Mouse (Mus musculus): ENCODE data around the gene Pfkfb4.

- TF ChIP-seq CTCF (IDR thresholded peaks at IDR 0.05; ENCODE audit: low read depth, low read length) (no peak), POLR2A (IDR thresholded peaks at IDR 0.05; ENCODE audit: extremely low read depth, insufficient read depth, low read length) (no peak)
These were observed 39.4 kb downstream of the Pfkfb4 start for GRCm38 (mm10) chr9:109031001-109031400.

Data from liver, adult 2 months (tissue).